Mouse (Mus musculus): ENCODE measurements at regions not wholly inside any gene's neighbourhood (a gene's known extent, or its start where the extent isn't known, plus 50 kb on each side); places are given as distances from the start of the nearest gene placed in this dataset.

- no peak for TF ChIP-seq CTCF (IDR thresholded peaks at IDR 0.05; ENCODE audit: control insufficient read depth, insufficient read depth, insufficient replicate concordance, low read depth, low read length)
- no peak for TF ChIP-seq POLR2A (IDR thresholded peaks at IDR 0.05; ENCODE audit: control insufficient read depth, low read depth, low read length)
These were observed 185.1 kb upstream of the Tmem72 start for GRCm38 (mm10) chr6:116901816-116902215.

All from testis, adult 2 months (tissue).